Mouse (Mus musculus) embryonic fibroblast, embryonic 13.5 days (primary cell): ENCODE measurements at regions not wholly inside any gene's neighbourhood (a gene's known extent, or its start where the extent isn't known, plus 50 kb on each side); places are given as distances from the start of the nearest gene placed in this dataset.

ENCODE experiments used
- H3K27ac ChIP-seq: 2 replicates; pipeline ENCODE4 v1.5.1; 2012; ENCODE audit warnings: low read length, control low read depth, inconsistent platforms; ENCODE audit not compliant: insufficient read depth
- H3K4me1 ChIP-seq: 2 replicates; pipeline ENCODE4 v1.6.1; 2011; ENCODE audit warnings: low read length; ENCODE audit not compliant: control insufficient read depth, insufficient read depth
- H3K4me3 ChIP-seq: 2 replicates; pipeline ENCODE4 v1.5.1; 2011; ENCODE audit warnings: mild to moderate bottlenecking, control low read depth, low read length; ENCODE audit not compliant: insufficient read depth
- CTCF ChIP-seq: IDR thresholded peaks from 2 replicates; pipeline ENCODE4 v1.5.1; 2011; ENCODE audit warnings: mild to moderate bottlenecking, control low read depth, low read length, moderate library complexity, borderline replicate concordance; ENCODE audit not compliant: insufficient read depth
- POLR2A ChIP-seq: IDR thresholded peaks from 2 replicates; pipeline ENCODE4 v1.6.1; 2011; ENCODE audit warnings: low read depth, mild to moderate bottlenecking, control low read depth, low read length, moderate library complexity

GRCm38 (mm10) chr12:70753458-70753857 lies 71.9 kb upstream of the Frmd6 start:
- TF ChIP-seq POLR2A (no peak), CTCF (no peak)
- Histone ChIP-seq H3K4me1 (peaks cover 9% of the 10 kb centered on the region), H3K4me3 (no peak overlapping the region), H3K27ac (no peak overlapping the region)

- H3K27ac ChIP-seq: no peak overlapping the region
- no peak for TF ChIP-seq POLR2A
- no peak for TF ChIP-seq CTCF
- no peak overlapping the region for H3K4me3 ChIP-seq
- H3K4me1 ChIP-seq: no peaks in the 10 kb centered on the region
Measured at GRCm38 (mm10) chr12:70758080-70758479, 67.2 kb upstream of the Frmd6 start.

DNA sequence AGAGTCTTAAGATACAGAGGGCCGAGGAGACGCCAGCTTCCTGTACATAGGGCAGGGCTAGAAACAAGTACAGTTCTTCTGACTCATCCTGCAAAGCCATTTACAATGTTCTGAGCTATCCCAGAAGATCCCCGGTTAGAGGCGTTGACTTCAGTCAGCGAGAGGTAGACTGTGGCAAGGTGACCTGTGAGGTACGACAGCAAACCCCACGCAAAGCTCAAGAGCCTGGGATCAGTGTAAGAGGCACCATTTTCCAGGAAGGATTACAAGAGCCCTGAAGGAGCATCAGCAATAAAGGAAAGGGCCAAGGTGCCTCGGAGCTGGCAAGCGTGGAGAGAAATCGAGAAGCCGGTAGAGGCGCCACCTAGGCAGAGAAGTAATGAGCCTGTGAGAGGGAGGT lies 61.8 kb upstream of the Frmd6 start:
- Histone ChIP-seq H3K4me3 (no peak overlapping the region), H3K4me1 (no peaks in the 10 kb centered on the region), H3K27ac (no peak overlapping the region)
- TF ChIP-seq POLR2A (no peak), CTCF (no peak)

DNA sequence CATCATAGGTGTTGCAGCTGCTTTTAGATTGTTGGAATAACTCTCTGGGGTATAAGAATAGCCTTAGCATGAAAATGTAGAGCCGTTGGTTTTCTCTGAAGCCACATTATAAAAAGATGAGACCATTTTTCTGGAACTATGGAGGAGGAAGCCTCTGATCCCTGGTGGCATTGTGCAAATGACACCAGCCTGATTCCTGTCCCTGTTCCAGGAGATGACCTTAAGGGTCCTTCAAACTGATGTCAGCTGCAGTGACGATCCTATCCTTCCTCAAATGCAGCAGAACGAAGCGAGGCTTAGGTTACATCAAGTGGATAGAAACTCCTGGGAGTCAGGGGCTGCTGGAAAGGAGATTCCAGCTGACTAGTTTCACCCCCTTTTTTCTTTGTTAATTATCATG lies 59.0 kb upstream of the Frmd6 start:
- H3K4me1 ChIP-seq: no peaks in the 10 kb centered on the region
- H3K27ac ChIP-seq: no peak overlapping the region
- H3K4me3 ChIP-seq: no peak overlapping the region
- TF ChIP-seq CTCF (no peak), POLR2A (no peak)

GRCm38 (mm10) chr12:70767959-70768358 lies 57.4 kb upstream of the Frmd6 start:
- no peak for TF ChIP-seq CTCF
- no peak for TF ChIP-seq POLR2A
- no peak overlapping the region for H3K4me3 ChIP-seq
- H3K27ac ChIP-seq: no peak overlapping the region
- H3K4me1 ChIP-seq: no peaks in the 10 kb centered on the region

DNA sequence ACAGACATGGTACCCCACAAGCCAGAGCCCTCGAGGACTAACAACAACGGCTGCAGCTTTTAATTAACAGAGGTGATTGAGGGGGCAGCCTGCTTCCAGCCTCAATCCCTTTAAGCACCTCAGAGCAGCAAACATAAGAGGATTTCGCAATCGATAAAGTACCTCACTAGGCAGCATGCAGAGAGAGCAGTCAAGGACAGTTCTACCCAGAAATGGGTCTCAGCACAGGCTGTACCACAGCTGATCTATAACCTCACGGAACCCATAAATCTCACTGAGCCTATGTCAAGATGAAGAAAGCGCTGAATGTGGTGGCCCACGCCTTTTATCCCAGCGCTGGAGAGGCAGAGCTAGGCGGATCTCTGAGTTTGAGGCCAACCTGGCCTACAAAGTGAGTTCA lies 56.6 kb upstream of the Frmd6 start:
- Histone ChIP-seq H3K27ac (no peak overlapping the region), H3K4me3 (no peak overlapping the region), H3K4me1 (no peaks in the 10 kb centered on the region)
- TF ChIP-seq POLR2A: no peak
- no peak for TF ChIP-seq CTCF

DNA sequence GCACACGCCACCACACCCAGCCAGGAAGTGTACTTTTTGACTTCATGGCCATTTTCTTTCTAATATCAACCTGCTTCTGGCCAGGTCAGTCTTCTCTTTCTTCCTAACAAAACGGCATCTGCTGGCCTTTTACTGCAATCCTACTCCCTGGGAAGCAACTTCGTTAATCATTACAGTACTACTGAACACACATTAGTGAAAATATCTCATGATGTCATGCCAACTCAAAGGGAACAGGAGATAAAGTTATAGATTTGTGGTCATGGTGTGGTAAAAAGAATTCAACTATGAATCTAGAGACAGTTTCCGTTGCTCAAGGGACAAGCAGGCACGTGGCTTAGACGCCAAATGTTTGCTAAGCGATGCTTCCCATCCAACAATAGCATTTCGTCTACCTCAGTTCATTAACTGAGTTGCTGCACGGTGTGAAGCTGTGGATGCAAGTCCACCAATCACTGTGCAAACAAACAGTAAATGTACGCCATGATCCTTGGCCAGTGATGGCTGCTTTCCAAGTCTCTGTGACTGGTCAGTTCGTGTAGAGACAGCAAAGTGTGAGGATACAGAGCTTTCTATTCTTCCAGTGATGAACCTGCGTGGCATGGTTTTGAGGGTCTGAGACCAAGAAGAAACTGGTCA lies 55.7 kb upstream of the Frmd6 start:
- TF ChIP-seq CTCF: no peak
- no peak for TF ChIP-seq POLR2A

DNA sequence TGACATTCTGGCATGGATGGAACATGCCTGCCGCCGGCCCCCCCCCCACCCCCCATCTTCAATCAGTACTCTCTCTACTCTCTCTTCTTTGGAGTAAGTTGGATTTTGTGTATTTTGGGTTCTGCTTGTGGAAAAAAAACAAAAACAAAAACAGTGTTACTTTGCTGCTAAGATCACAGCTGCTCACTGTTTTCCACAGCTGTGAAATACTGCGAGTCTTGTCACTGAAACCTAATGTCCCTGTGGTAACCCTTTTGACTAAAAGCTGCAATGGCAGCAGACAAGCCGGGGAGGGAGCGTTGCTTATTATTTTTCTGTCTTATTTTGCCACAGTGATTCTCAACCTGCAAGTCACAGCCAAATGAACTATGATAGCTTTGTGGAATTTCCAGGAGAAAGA lies 51.3 kb upstream of the Frmd6 start:
- no peak for TF ChIP-seq POLR2A
- no peak for TF ChIP-seq CTCF
- peaks cover 1% of the 10 kb centered on the region for H3K4me1 ChIP-seq
- no peak overlapping the region for H3K4me3 ChIP-seq
- H3K27ac ChIP-seq: no peak overlapping the region

More for the DNA sequence above, 55.7 kb upstream of the Frmd6 start:
- no peak overlapping the region for H3K27ac ChIP-seq
- no peak overlapping the region for H3K4me3 ChIP-seq
- no peaks in the 10 kb centered on the region for H3K4me1 ChIP-seq

GRCm38 (mm10) chr12:70774816-70775591 lies 50.3 kb upstream of the Frmd6 start:
- Histone ChIP-seq H3K4me1 (peaks cover 3% of the 10 kb centered on the region), H3K27ac (no peak overlapping the region), H3K4me3 (no peak overlapping the region)
- TF ChIP-seq CTCF (no peak), POLR2A (no peak)
